Mouse (Mus musculus): ENCODE measurements around the gene Ric8b.

DNA sequence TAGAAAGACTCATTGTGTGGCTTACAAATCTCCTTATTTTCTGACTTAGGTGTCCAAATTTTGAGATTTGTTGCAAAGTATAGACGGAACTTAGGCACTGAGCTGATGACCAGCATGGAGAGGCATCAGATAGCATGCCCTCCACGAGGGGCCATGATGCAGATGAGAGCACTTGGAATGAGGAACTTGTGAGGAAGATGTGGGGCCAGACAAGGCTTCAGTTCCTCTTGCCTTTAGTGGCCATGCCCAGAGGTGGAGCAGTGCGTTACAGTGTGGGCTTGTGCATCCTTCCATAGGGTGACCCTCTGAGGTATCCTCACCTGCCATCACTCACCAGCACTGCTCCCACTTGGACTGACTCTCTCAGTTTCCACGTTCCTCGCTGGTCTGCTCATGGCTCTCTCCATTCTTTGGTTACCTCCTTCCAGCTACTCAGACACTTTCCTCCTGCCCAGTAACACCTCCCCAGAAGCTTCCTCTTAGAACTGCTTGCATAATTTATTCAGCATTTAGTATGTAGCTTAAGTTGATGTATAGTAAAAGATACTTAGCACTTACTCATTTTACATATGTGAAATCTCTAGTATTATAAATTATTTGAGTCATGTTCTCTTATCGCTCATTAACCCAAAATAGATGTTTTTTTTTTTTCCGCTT is 18.3 kb downstream of the Ric8b start:
- TF ChIP-seq POLR2A (IDR thresholded peaks at IDR 0.05; ENCODE audit: insufficient read length, low read depth) (no peak), USF1 (IDR thresholded peaks at IDR 0.05; ENCODE audit: low read depth) (no peak), TCF12 (IDR thresholded peaks at IDR 0.05; ENCODE audit: insufficient read depth, poor library complexity, severe bottlenecking) (no peak), MYOG (IDR thresholded peaks at IDR 0.05; ENCODE audit: control insufficient read depth in 1 of 3, insufficient read depth in 1 of 3, insufficient read length in 2 of 3, low read depth in 2 of 3) (no peak), MYOD1 (IDR thresholded peaks at IDR 0.05; ENCODE audit: control insufficient read depth in 1 of 3, insufficient read length in 2 of 3, low read depth in 2 of 3) (no peak)
